Mouse (Mus musculus) neural tube, embryonic 15.5 days (tissue): ENCODE data around the gene Dnah9. TPM values are rescaled to one million over a fixed set of nuclear protein-coding genes. Genes with fewer than 3 reads are reported as not detected.

Experiments used
- ATAC-seq: fragments of 200-750 bp; cut with Nextera tagmentation; 2 replicates; pipeline ENCODE4 v1.8.0; 2017; ENCODE audit warnings: mild to moderate bottlenecking, moderate TSS enrichment, moderate library complexity; ENCODE audit not compliant: low FRiP score
- H3K27ac ChIP-seq: fragments of 300-500 bp; sonication (generic); replicated peaks from 2 replicates; pipeline ENCODE4 v1.5.1; 2015; ENCODE audit warnings: mild to moderate bottlenecking, inconsistent platforms
- H3K27me3 ChIP-seq: fragments of 300-500 bp; sonication (generic); replicated peaks from 2 replicates; pipeline ENCODE4 v1.6.1; 2015; ENCODE audit warnings: inconsistent platforms
- H3K36me3 ChIP-seq: fragments of 300-500 bp; sonication (generic); 2 replicates; pipeline ENCODE4 v1.6.1; 2015; ENCODE audit warnings: inconsistent platforms
- H3K4me1 ChIP-seq: fragments of 300-500 bp; sonication (generic); 2 replicates; pipeline ENCODE4 v1.6.1; 2015; ENCODE audit warnings: inconsistent platforms
- H3K4me2 ChIP-seq: fragments of 300-500 bp; sonication (generic); 2 replicates; pipeline ENCODE4 v1.6.1; 2015; ENCODE audit warnings: inconsistent platforms, mild to moderate bottlenecking, moderate library complexity
- H3K4me3 ChIP-seq: fragments of 300-500 bp; sonication (generic); replicated peaks from 2 replicates; pipeline ENCODE4 v1.5.1; 2015; ENCODE audit warnings: mild to moderate bottlenecking, inconsistent platforms
- H3K9ac ChIP-seq: fragments of 300-500 bp; sonication (generic); replicated peaks from 2 replicates; pipeline ENCODE4 v1.6.1; 2015; ENCODE audit warnings: mild to moderate bottlenecking, inconsistent platforms
- H3K9me3 ChIP-seq: fragments of 300-500 bp; sonication (generic); replicated peaks from 2 replicates; pipeline ENCODE4 v1.6.1; 2016; ENCODE audit warnings: inconsistent platforms
- WGBS: fragments of 180-500 bp; shearing (Covaris S2); methylation state at CpG from one replicate; pipeline ENCODE4 v1.1.7; 2015; ENCODE audit warnings: mixed read lengths; 5-methylcytosine and 5-hydroxymethylcytosine counted together
- polyA plus RNA-seq: library from polyadenylated mRNA; unstranded; fragments of >200 nt; fragmentation: Nextera tagmentation; extraction: Ambion mirVana; gene quantifications from 2 replicates; pipeline ENCODE4 v1.2.1, GENCODE M21; 2015

Dnah9 gene
- polyA plus RNA-seq, 1 experiment from 2014 or later, result 2.5 TPM

DNA sequence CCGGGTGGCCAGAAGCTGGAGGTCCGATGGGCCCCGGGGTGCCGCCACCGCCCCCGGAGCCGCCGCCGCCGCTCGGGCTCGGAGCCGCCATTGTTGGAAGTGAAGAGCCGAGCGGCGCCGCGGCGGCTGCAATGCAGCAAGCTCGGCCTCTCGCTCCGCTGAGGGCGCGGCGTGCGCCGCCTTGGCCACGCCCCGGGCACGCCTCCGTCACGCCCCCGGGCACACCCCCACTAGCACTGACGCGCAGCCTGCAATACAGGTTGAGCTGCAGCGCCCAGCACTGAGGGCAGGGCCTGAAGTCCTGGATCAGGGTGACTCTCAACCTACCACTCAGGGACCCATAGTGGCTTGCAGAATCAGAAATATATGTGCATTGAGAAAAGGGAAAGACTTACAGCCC lies 380.2 kb downstream of the Dnah9 start, which contains the start of gene Map2k4:
TSS of gene Map2k4 (minus strand) at position 144 of the 400 bp plus-strand sequence.
- ATAC-seq, result peak; percentile 99
- Histone ChIP-seq H3K36me3 (no peaks in the 10 kb centered on the region), H3K27ac (peak within 1 kb of the TSS; percentile 91), H3K9me3 (no peaks in the 10 kb centered on the region), H3K4me3 (peak within 1 kb of the TSS; percentile 88), H3K9ac (peak within 1 kb of the TSS; percentile 95), H3K4me2 (peak within 1 kb of the TSS; percentile 67), H3K27me3 (no peaks in the 10 kb centered on the region), H3K4me1 (peaks cover 26% of the 10 kb centered on the region)
- under 1% methylated on average over 36 of the region's 36 CpGs for WGBS

- WGBS, result under 1% methylated on average over 68 of the region's 71 CpGs
- Histone ChIP-seq H3K4me3 (peak overlapping the region; percentile 88), H3K36me3 (no peaks in the 10 kb centered on the region), H3K27me3 (no peaks in the 10 kb centered on the region), H3K9me3 (no peaks in the 10 kb centered on the region), H3K4me2 (peak overlapping the region; percentile 67), H3K27ac (peak overlapping the region; percentile 91), H3K9ac (peak overlapping the region; percentile 95), H3K4me1 (peaks cover 27% of the 10 kb centered on the region)
- peak; percentile 87 for ATAC-seq
These were observed 380.8 kb downstream of the Dnah9 start for GRCm38 (mm10) chr11:65787421-65788151.

GRCm38 (mm10) chr11:65786160-65786559 lies 382.2 kb downstream of the Dnah9 start:
- Histone ChIP-seq H3K9ac (no peak overlapping the region), H3K4me2 (peak overlapping the region; percentile 67), H3K27ac (no peak overlapping the region), H3K36me3 (no peaks in the 10 kb centered on the region), H3K27me3 (no peaks in the 10 kb centered on the region), H3K4me1 (peaks cover 29% of the 10 kb centered on the region), H3K4me3 (0 out of 2 replicates have a peak overlapping the region, but pooled peaks have one; percentile 8), H3K9me3 (no peaks in the 10 kb centered on the region)
- 89% methylated on average over 2 of the region's 2 CpGs for WGBS
- ATAC-seq, result no peak

GRCm38 (mm10) chr11:65781596-65781995 lies 386.8 kb downstream of the Dnah9 start:
- WGBS, result 91% methylated on average over 3 of the region's 3 CpGs
- no peaks in the 10 kb centered on the region for H3K9me3 ChIP-seq
- no peak overlapping the region for H3K4me3 ChIP-seq
- H3K4me1 ChIP-seq, result peaks cover 25% of the 10 kb centered on the region
- no peak overlapping the region for H3K9ac ChIP-seq
- ATAC-seq, result no peak
- H3K27ac ChIP-seq, result no peak overlapping the region
- no peaks in the 10 kb centered on the region for H3K27me3 ChIP-seq
- H3K36me3 ChIP-seq, result peaks cover 3% of the 10 kb centered on the region; the same call in 1 of the 2 replicates
- no peak overlapping the region for H3K4me2 ChIP-seq
